Mouse (Mus musculus): ENCODE measurements around the gene Rnf26. TPM values are rescaled to one million over a fixed set of nuclear protein-coding genes. Genes with fewer than 3 reads are reported as not detected.

Gene Rnf26
- total RNA-seq (2023) = 26.2 and 33.8 TPM in 2 replicates

DNA sequence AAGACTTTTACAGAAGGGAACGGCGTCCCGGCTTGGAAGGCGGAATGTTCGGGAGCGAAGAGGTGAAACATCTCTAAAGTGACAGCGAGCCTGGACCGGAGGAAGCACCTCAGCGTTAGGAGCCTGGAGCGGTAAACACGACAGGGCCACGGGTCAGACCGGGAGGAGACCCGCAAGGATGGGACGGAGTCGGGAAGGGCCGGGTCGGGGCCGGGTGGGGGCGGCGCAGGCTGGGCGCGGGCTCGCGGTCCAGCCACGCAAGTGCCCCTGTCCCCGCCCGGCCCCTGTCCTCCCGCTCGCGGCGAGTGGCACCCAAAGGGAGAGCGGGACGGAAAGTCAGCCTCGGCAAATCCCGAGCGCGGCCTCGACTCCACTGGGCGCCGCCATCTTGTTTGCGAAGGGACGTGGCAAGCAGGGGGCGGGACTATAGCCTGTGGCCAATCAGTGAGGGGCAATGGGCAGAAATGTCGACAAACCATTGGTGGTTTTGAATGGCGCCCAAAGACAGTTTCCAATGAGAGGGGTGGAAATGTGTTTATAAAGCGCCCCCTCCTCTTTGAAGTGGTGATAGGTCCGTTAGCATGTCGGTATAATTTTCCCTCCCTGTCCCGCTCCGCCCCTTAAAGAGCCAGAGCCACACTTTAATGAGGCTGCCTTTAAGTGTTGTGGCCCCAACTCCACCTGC lies at the start of gene Rnf26, which contains the start of gene Gm49380:
Gene Rnf26 (minus strand): TSS at position 413 of the 685 bp plus-strand sequence.
Gene Gm49380 (minus strand): TSS at position 396 of the 685 bp plus-strand sequence.

GRCm38 (mm10) chr9:44134101-44134850 lies 21.0 kb upstream of the Rnf26 start, which contains the start of gene Mcam:
Mcam (plus strand) TSS chr9:44134469.

DNA sequence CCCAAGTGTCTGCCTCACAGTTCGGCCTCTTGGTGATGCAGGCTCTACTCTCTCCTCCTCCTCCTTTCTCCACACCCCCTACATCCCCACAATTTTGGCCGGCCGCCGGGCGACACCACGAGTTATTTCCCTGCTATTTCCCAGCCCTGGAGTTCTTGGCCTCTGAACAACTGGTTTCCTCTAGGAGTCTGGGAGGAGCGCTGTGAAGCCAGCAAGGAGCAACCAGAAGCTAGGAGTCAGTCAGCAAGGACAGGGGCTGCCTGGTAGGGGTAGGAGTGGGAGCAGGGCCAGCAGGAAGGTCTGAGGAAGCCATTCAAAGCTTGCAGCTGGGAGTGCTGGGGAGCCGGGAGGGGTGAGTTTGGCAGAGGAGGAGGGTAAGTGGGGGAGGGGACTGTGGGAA lies 6.2 kb downstream of the Rnf26 start, which contains the start of gene C1qtnf5:
Gene C1qtnf5 (plus strand): TSS at position 136 of the 400 bp plus-strand sequence.

DNA sequence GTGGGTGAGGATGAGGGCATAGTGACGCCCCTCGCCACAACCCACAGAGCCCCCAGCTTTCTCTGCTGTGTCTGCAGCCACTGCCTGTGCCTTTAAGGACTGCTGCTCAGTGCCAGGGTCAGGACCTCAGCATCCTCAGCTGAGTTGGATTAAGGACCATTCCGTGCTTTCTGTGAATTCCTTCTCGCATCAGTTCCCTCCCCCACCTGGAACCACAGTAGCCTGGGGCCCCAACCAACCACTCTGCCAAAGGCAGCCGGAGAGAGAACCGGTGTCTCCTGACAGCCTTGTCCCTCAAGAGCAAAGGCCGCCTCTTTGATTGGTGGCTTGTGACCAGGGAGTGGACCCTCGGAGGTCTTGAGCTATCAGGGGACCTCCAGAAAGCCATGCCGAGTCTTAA lies 11.8 kb downstream of the Rnf26 start, which contains the start of gene Mfrp:
Gene Mfrp (plus strand): TSS at position 240 of the 400 bp plus-strand sequence.

GRCm38 (mm10) chr9:44066785-44067225 lies 46.5 kb downstream of the Rnf26 start, which contains the start of gene Usp2:
Usp2 (plus strand) TSS chr9:44067021.

Other genes starting within 250 kb of the Rnf26 start
- gene Thy1, start 70.1 kb downstream of the Rnf26 start, total RNA-seq (2023) = 3.4 and 3.5 TPM in 2 replicates
- 8.5 and 10.5 TPM in 2 replicates for gene Usp2, start 46.5 kb downstream of the Rnf26 start, total RNA-seq (2023)
- gene Mfrp, start 11.8 kb downstream of the Rnf26 start, total RNA-seq (2023) = 0.77 and 1.1 TPM in 2 replicates
- 2.7 TPM in 1 of 2 replicates, not detected in the other for gene C1qtnf5, start 6.3 kb downstream of the Rnf26 start, total RNA-seq (2023)
- 0.44 TPM in 1 of 2 replicates, not detected in the other for gene Gm49380, start within 50 bp of the Rnf26 start, total RNA-seq (2023)
- 3.7 and 5.3 TPM in 2 replicates for gene Mcam, start 21.0 kb upstream of the Rnf26 start, total RNA-seq (2023)
- 194 and 257 TPM in 2 replicates for gene Cbl, start 120.5 kb upstream of the Rnf26 start, total RNA-seq (2023)
- gene Ccdc153, start 127.2 kb upstream of the Rnf26 start, total RNA-seq (2023) = not detected in 2 replicates
- 1.00 and 1.8 TPM in 2 replicates for gene Pdzd3, start 138.0 kb upstream of the Rnf26 start, total RNA-seq (2023)
- 60.6 TPM in 2 replicates for gene Nlrx1, start 155.1 kb upstream of the Rnf26 start, total RNA-seq (2023)
- 1.9 and 4.7 TPM in 2 replicates for gene Abcg4, start 175.1 kb upstream of the Rnf26 start, total RNA-seq (2023)
- gene Hinfp, start 192.2 kb upstream of the Rnf26 start, total RNA-seq (2023) = 31.3 and 43.5 TPM in 2 replicates
- gene C2cd2l, start 206.8 kb upstream of the Rnf26 start, total RNA-seq (2023) = 14.1 and 17.2 TPM in 2 replicates
- gene Dpagt1, start 212.5 kb upstream of the Rnf26 start, total RNA-seq (2023) = 12.2 and 14.1 TPM in 2 replicates
- 192 and 211 TPM in 2 replicates for gene H2afx, start 221.2 kb upstream of the Rnf26 start, total RNA-seq (2023)
- gene Hmbs, start 230.7 kb upstream of the Rnf26 start, total RNA-seq (2023) = 23.6 and 27.7 TPM in 2 replicates
- gene Vps11, start 248.2 kb upstream of the Rnf26 start, total RNA-seq (2023) = 49.5 and 63.8 TPM in 2 replicates

All from neutrophil, adult 65 days (primary cell).